Mouse (Mus musculus): ENCODE data around the gene Klhdc9.

DNA sequence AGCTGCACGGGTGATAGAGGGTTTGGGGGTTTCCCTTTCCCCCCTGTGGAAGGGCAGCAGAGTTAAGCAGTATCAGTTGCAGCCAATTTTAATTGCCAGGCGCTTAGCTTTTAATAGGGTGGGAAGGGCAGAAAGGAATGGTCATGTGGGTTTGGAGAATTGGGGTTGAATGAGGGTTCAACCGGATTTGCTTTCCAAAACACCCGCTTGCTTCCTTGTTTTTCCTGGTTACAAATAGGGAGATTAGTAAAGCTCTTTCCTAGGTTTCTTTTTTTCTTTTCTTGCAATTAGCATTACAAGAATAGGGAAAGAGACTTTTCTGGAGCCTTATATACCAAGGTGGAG, 30.4 kb downstream of the Klhdc9 start:
- TF ChIP-seq CTCF (IDR thresholded peaks at IDR 0.05; ENCODE audit: extremely low read depth, insufficient read depth, low read length) (no peak), POLR2A (IDR thresholded peaks at IDR 0.05; ENCODE audit: extremely low read depth, insufficient read depth, low read length) (no peak)
